Mouse (Mus musculus) heart, adult 2 months (tissue): ENCODE data around the gene Dis3l2.

Source experiments
- CTCF ChIP-seq: fragments of 200-600 bp; IDR thresholded peaks from 2 replicates; pipeline ENCODE4 v1.8.1; 2022; ENCODE audit warnings: antibody characterized with exemption, mild to moderate bottlenecking, moderate library complexity
- POLR2A ChIP-seq: fragments of 200-500 bp; IDR thresholded peaks from 2 replicates; pipeline ENCODE4 v1.6.1; 2011; ENCODE audit warnings: mild to moderate bottlenecking, low read depth, low read length, control low read depth; ENCODE audit not compliant: insufficient read depth

DNA sequence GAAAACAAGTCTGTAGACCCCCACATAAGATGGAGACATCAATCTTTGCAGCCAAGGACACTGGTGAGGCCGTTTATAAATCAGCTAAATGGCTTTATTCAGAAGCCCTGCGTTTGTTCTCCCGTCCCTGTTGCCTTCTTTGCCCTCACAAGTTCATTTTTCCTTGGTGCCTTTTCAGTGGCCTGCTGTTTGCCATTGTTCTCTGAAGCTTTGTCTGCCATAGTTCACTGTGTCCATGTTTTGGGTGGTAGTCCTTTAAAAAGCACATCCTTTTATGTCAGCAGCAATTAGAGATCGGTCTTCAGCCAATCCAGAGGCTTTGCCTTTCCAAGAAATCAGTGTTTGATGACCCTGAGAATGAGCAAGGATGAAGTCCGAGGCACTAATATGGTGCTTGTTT lies 289.2 kb downstream of the Dis3l2 start:
- TF ChIP-seq POLR2A (no peak), CTCF (no peak)
